Mouse (Mus musculus) gastrocnemius, adult 2 months (tissue): Measurements from ENCODE around the gene Tmem8. TPM values are rescaled to one million over a fixed set of nuclear protein-coding genes. Genes with fewer than 3 reads are reported as not detected.
"Not testable (repeated sequence)": the region's sequence is repeated elsewhere in the genome, so short reads cannot be mapped to it uniquely, and the experiment has no call there.

Source experiments
- DNase-seq: peaks from one replicate; pipeline ENCODE4 v3.0.0; 2022
- H3K27ac ChIP-seq: fragments of 200-600 bp; 2 replicates; pipeline ENCODE4 v1.8.1; 2022; ENCODE audit warnings: mild to moderate bottlenecking
- H3K4me3 ChIP-seq: fragments of 200-600 bp; 2 replicates; pipeline ENCODE4 v1.8.1; 2022; ENCODE audit warnings: mild to moderate bottlenecking, moderate library complexity
- CTCF ChIP-seq: fragments of 200-600 bp; IDR thresholded peaks from 2 replicates; pipeline ENCODE4 v1.8.1; 2022; ENCODE audit warnings: antibody characterized with exemption, mild to moderate bottlenecking, moderate library complexity
- intact Hi-C: fragments of 180-260 bp; cut with DNase I; formaldehyde crosslinking; loops from one replicate; pipeline ENCODE4 v1.15.1; 2025
- total RNA-seq, 2 experiments: library from RNA; stranded (reverse); gene quantifications; 2 replicates each; pipeline ENCODE4 v1.2.3; 2021

The Tmem8 gene
- total RNA-seq, 2 experiments from 2014 or later: 0.67 to 0.92 TPM

- no peak for DNase-seq
- H3K4me3 ChIP-seq: peak overlapping the region; percentile 81
- TF ChIP-seq CTCF: no peak
- peak overlapping the region; percentile 75 for H3K27ac ChIP-seq
- intact Hi-C loops: loop anchor here (5.0 kb wide), 1 partner anchor 202 kb away; no protein-coding TSS in a partner anchor
These were observed 18.5 kb upstream of the Tmem8 start for GRCm38 (mm10) chr17:26094531-26095110.

GRCm38 (mm10) chr17:26095121-26095740, 17.9 kb upstream of the Tmem8 start, which contains the start of gene Nme4:
Nme4 (minus strand) TSS chr17:26095602.
- H3K27ac ChIP-seq: peak within 1 kb of the TSS; percentile 75
- peak; percentile 61 for DNase-seq
- peak within 1 kb of the TSS; percentile 81 for H3K4me3 ChIP-seq
- intact Hi-C loops: no loop called here
- no peak for TF ChIP-seq CTCF

- intact Hi-C loops: no loop called here
- Histone ChIP-seq H3K27ac (no peak overlapping the region), H3K4me3 (no peak overlapping the region)
- no peak for TF ChIP-seq CTCF
- DNase-seq: no peak
These were observed 14.6 kb upstream of the Tmem8 start for GRCm38 (mm10) chr17:26098461-26098860.

- intact Hi-C loops: not testable (repeated sequence)
- TF ChIP-seq CTCF: peak; percentile 62
These were observed 13.8 kb upstream of the Tmem8 start for GRCm38 (mm10) chr17:26099316-26099715.

GRCm38 (mm10) chr17:26100166-26100565, 12.9 kb upstream of the Tmem8 start:
- no peak for DNase-seq
- H3K27ac ChIP-seq: no peak overlapping the region
- intact Hi-C loops: no loop called here
- TF ChIP-seq CTCF: no peak
- no peak overlapping the region for H3K4me3 ChIP-seq

More at GRCm38 (mm10) chr17:26099316-26099715, 13.8 kb upstream of the Tmem8 start:
- DNase-seq, H3K4me3 ChIP-seq, H3K27ac ChIP-seq: not testable (repeated sequence)

- Histone ChIP-seq H3K4me3 (no peak overlapping the region), H3K27ac (no peak overlapping the region)
- no peak for TF ChIP-seq CTCF
- no peak for DNase-seq
- intact Hi-C loops: no loop called here
These were observed 11.6 kb upstream of the Tmem8 start for GRCm38 (mm10) chr17:26101478-26101877.

GRCm38 (mm10) chr17:26105619-26106018, 7.5 kb upstream of the Tmem8 start:
- Histone ChIP-seq H3K4me3 (no peak overlapping the region), H3K27ac (no peak overlapping the region)
- intact Hi-C loops: no loop called here
- no peak for DNase-seq
- no peak for TF ChIP-seq CTCF

GRCm38 (mm10) chr17:26110156-26110555, 2.9 kb upstream of the Tmem8 start:
- no peak for TF ChIP-seq CTCF
- intact Hi-C loops: no loop called here
- H3K27ac ChIP-seq: no peak overlapping the region

GRCm38 (mm10) chr17:26111024-26111423, 2.1 kb upstream of the Tmem8 start:
- intact Hi-C loops: no loop called here
- Histone ChIP-seq H3K27ac (no peak overlapping the region), H3K4me3 (no peak overlapping the region)
- TF ChIP-seq CTCF: no peak
- DNase-seq: no peak

More at GRCm38 (mm10) chr17:26110156-26110555, 2.9 kb upstream of the Tmem8 start:
- no peak overlapping the region for H3K4me3 ChIP-seq
- no peak for DNase-seq

- H3K4me3 ChIP-seq: no peak overlapping the region
- intact Hi-C loops: no loop called here
- no peak for DNase-seq
- H3K27ac ChIP-seq: no peak overlapping the region
- no peak for TF ChIP-seq CTCF
These were observed 1.4 kb upstream of the Tmem8 start for GRCm38 (mm10) chr17:26111722-26112121.

- H3K27ac ChIP-seq: no peak overlapping the region
- H3K4me3 ChIP-seq: peak overlapping the region; percentile 85
- no peak for TF ChIP-seq CTCF
- intact Hi-C loops: no loop called here
- DNase-seq: no peak
These were observed 348 bp upstream of the Tmem8 start for GRCm38 (mm10) chr17:26112751-26113150.

- DNase-seq: no peak
- peak overlapping the region; percentile 85 for H3K4me3 ChIP-seq
- intact Hi-C loops: no loop called here
- TF ChIP-seq CTCF: no peak
- peak overlapping the region; percentile 46; the same call in 1 of the 2 replicates for H3K27ac ChIP-seq
These were observed 962 bp downstream of the Tmem8 start for GRCm38 (mm10) chr17:26114061-26114460.

- H3K4me3 ChIP-seq, DNase-seq, H3K27ac ChIP-seq, intact Hi-C loops: not testable (repeated sequence)
These were observed 1.4 kb downstream of the Tmem8 start for GRCm38 (mm10) chr17:26114461-26114860.
